Mouse (Mus musculus) mouse trophoblast stem cell (cell line): ENCODE results near the gene Tifab.

Experiments used
- in situ Hi-C, 2 experiments: fragments of 300-500 bp; cut with MseI, MboI; formaldehyde crosslinking; loops; 2 replicates in 1 of 2; 3 replicates in 1 of 2; pipeline ENCODE4 v1.15.1; 2025

The Tifab gene

GRCm38 (mm10) chr13:56142382-56143150, 36.1 kb downstream of the Tifab start:
- in situ Hi-C loops: no loop called here

GRCm38 (mm10) chr13:56139167-56139751, 39.4 kb downstream of the Tifab start:
- in situ Hi-C loops: no loop called here

GRCm38 (mm10) chr13:56136200-56136599, 42.5 kb downstream of the Tifab start, which contains the start of gene H2afy:
TSS of gene H2afy (minus strand) at chr13:56136361.
- in situ Hi-C loops: no loop called here

- in situ Hi-C loops: no loop called here
Observed at GRCm38 (mm10) chr13:56135231-56136052, 43.2 kb downstream of the Tifab start.

- in situ Hi-C loops: no loop called here
Observed at GRCm38 (mm10) chr13:56134631-56135181, 44.0 kb downstream of the Tifab start.

GRCm38 (mm10) chr13:56134031-56134430, 44.7 kb downstream of the Tifab start:
- in situ Hi-C loops: no loop called here

- in situ Hi-C loops: no loop called here
Observed at GRCm38 (mm10) chr13:56132941-56133340, 45.7 kb downstream of the Tifab start.

- in situ Hi-C loops: no loop called here
Observed at GRCm38 (mm10) chr13:56132326-56132936, 46.3 kb downstream of the Tifab start.

GRCm38 (mm10) chr13:56130544-56130943, 48.1 kb downstream of the Tifab start:
- in situ Hi-C loops: no loop called here

- in situ Hi-C loops: no loop called here
Observed at GRCm38 (mm10) chr13:56129578-56129977, 49.1 kb downstream of the Tifab start.

GRCm38 (mm10) chr13:56129014-56129413, 49.7 kb downstream of the Tifab start:
- in situ Hi-C loops: no loop called here

- in situ Hi-C loops: no loop called here
Observed at GRCm38 (mm10) chr13:56125632-56126031, 53.1 kb downstream of the Tifab start.
